Mouse (Mus musculus) bone marrow macrophage, adult 2 months (primary cell): Measurements from ENCODE around the gene Vapa. TPM values are rescaled to one million over a fixed set of nuclear protein-coding genes. Genes with fewer than 3 reads are reported as not detected.
"Not testable (repeated sequence)": the region's sequence is repeated elsewhere in the genome, so short reads cannot be mapped to it uniquely, and the experiment has no call there.

Source experiments
- H3K27ac ChIP-seq: 2 replicates; pipeline ENCODE4 v1.5.1; 2012; ENCODE audit warnings: low read depth, low read length; ENCODE audit not compliant: insufficient read depth
- H3K4me1 ChIP-seq: 2 replicates; pipeline ENCODE4 v1.6.1; 2012; ENCODE audit warnings: low read length; ENCODE audit not compliant: control insufficient read depth, insufficient read depth
- H3K4me3 ChIP-seq: 2 replicates; pipeline ENCODE4 v1.5.1; 2012; ENCODE audit warnings: mild to moderate bottlenecking, low read length, moderate library complexity; ENCODE audit not compliant: insufficient read depth
- CTCF ChIP-seq: IDR thresholded peaks from 2 replicates; pipeline ENCODE4 v1.5.1; 2012; ENCODE audit warnings: low read depth, mild to moderate bottlenecking, low read length, moderate library complexity
- POLR2A ChIP-seq: IDR thresholded peaks from 2 replicates; pipeline ENCODE4 v1.6.1; 2012; ENCODE audit warnings: mild to moderate bottlenecking, low read depth, low read length, borderline replicate concordance
- polyA plus RNA-seq: library from polyadenylated mRNA; stranded (reverse); fragments of >200 nt; gene quantifications from 2 replicates; pipeline ENCODE4 v1.2.4, GENCODE M21; 2012; ENCODE audit not compliant: missing spikeins, insufficient read depth, insufficient read length

Gene Vapa
- polyA plus RNA-seq, 1 experiment = 149 TPM

DNA sequence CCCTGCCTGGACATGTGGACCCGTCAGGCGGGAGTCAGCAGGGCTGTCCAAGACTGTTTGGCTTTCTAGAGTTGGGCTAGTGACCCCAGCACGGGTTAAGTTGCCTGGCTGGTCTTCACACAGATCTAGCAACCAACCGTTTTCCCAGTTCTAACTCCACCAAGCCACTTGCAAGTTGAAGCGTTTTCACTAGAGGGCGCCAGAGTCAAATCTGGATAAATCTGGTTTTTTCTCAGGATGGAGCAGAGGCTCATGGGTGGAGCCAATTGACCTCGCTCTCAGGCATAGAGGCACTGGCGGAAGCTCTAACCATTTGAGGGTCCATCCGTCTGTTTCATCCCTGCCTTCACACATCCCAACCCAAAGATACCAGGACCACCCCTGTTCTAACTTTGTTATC, 55.1 kb downstream of the Vapa start:
- no peak overlapping the region for H3K4me3 ChIP-seq
- H3K4me1 ChIP-seq = no peaks in the 10 kb centered on the region
- no peak overlapping the region for H3K27ac ChIP-seq
- peak; percentile 56 for TF ChIP-seq CTCF
- no peak for TF ChIP-seq POLR2A

DNA sequence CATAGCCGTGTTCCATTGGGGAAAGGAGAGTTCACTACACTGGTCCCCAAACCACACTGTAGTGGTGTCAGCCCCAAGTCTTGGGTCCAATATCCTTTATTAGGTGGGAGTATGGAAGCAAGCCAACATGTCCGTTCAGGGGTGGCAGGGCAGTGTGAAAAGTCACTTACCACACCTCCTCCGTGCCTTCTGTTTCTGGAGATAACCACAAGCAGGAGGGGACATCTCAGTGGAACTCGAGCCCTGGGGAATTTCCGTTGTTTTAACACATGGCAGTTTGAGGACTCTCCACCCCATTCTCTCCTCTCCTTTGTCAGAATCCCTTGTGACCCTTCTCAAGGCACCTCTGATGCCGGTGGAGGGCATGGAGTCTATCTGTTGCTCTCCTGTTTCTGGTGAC, 56.1 kb downstream of the Vapa start:
- Histone ChIP-seq H3K27ac (no peak overlapping the region), H3K4me1 (no peaks in the 10 kb centered on the region), H3K4me3 (no peak overlapping the region)
- TF ChIP-seq POLR2A = no peak
- TF ChIP-seq CTCF = no peak

DNA sequence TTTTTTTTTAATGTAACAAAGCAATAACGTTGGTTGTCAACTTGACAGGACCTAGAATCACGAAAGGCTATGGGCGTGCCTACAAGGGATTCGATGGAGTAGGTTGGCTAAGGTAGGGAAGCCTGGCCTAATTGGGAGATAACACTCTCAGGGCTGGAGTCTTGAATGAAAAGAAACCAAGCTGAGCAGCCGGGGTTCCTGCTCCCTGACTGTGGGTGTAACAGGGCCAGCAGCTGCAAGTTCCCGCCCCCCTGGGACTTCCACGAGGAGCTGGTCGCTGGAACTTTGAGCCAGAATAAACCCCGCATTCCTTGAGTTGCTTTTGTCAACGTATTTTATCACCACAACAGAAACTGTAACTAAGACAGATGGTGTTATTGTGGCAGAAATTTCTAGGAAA, 56.6 kb downstream of the Vapa start:
- Histone ChIP-seq H3K27ac (no peak overlapping the region), H3K4me1 (no peaks in the 10 kb centered on the region), H3K4me3 (no peak overlapping the region)
- no peak for TF ChIP-seq CTCF
- TF ChIP-seq POLR2A = no peak

DNA sequence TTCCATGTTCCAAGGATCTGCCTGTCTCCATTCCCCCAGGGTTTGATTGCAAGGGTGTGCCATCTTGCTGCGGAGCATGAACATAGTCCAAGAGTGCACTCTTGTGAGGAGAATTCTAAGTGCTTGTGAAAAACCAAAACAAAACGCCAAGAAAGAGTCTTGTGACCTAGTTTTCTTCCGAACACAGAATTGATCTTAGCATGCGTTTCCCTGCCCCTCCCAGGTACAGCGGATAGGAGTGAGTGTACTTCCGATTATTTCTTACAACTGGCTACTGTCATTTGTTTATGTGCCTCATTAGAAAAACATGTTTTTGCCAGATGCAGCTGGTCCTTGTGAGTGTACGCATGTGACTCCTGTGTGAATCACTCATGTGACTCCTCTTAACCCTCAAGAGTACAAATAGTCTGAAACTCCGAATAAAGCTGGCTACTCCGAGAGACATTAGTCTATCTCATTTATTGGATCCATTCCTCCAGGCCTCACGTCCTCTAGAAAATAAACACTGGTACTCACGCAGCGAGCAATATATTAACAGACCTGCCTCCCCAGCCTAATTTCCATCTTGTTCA, 60.8 kb downstream of the Vapa start:
- no peak overlapping the region for H3K27ac ChIP-seq
- TF ChIP-seq POLR2A = no peak
- TF ChIP-seq CTCF = no peak
- no peaks in the 10 kb centered on the region for H3K4me1 ChIP-seq
- H3K4me3 ChIP-seq = no peak overlapping the region

DNA sequence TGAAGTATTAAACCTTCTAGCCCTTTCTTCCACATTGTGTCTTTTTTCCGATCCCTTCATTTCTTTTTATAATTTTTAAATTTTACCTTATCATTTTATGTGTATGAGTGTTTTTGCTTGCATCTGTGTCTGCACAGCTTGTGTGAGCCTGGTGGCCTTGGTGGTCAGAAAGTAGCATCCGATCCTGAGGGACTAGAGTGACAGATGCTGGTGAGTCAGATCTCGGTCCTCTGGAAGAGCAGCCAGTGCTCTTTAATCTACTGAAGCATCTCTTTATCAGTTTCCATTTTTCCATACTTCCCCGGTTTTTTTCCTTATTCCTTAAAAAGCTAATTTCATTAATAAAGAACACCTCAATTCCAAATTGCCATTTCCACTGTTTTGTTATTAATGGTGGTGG, 63.0 kb downstream of the Vapa start:
- no peak for TF ChIP-seq CTCF
- TF ChIP-seq POLR2A = no peak
- H3K4me3 ChIP-seq = no peak overlapping the region
- no peak overlapping the region for H3K27ac ChIP-seq
- H3K4me1 ChIP-seq = no peaks in the 10 kb centered on the region

DNA sequence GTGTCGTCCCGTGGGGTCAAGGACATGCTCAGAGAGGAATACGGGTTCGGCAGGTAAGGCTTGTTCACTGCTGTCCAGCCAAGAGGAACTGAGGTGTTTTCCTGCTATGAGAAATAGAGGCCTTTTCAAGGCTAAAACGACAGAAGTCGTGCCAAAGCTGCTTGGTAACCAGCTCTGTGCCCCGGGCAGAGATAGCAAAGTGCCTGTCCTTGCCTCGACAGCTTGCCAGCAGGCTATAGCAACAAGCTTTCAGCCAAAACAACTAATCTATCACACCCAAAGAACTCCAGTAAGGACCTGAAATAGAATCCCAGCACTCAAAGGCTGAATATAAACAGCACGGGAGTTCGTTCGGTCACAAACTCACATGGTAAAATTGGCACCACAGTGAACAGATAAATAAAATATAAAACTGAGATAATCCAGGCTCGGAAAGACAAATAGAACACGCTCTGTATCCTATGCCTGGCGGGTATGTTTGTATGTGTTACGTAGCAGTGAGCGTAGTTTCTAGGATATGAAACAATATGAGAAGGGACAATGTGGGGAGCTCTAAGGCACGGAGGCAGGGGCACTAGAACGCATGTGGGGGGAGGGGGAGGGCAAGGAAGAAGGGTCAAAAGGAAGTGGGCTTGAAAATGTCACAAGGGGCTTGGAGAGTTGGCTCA, 64.5 kb downstream of the Vapa start:
- TF ChIP-seq CTCF (no peak), POLR2A (no peak)
- H3K27ac ChIP-seq = no peak overlapping the region
- H3K4me3 ChIP-seq = no peak overlapping the region
- no peaks in the 10 kb centered on the region for H3K4me1 ChIP-seq

DNA sequence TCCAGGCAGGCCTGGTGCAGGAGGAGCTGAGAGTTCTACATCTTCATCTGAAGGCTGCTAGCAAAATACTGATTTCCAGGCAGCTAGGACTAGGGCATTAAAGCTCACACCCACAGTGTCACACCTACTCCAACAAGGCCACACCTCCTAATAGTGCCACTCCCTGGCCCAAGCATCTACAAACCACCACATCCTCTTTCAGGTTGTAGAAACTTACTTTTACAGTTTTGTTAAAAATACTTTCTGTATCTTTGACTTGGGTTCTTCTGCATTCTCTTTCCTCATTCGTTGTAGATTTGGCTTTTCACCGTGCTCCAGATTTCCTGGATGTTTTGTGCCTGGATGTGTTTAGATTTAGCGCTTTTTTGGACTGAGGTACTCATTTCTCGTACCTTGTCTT, 67.1 kb downstream of the Vapa start:
- H3K27ac ChIP-seq = not testable (repeated sequence)

DNA sequence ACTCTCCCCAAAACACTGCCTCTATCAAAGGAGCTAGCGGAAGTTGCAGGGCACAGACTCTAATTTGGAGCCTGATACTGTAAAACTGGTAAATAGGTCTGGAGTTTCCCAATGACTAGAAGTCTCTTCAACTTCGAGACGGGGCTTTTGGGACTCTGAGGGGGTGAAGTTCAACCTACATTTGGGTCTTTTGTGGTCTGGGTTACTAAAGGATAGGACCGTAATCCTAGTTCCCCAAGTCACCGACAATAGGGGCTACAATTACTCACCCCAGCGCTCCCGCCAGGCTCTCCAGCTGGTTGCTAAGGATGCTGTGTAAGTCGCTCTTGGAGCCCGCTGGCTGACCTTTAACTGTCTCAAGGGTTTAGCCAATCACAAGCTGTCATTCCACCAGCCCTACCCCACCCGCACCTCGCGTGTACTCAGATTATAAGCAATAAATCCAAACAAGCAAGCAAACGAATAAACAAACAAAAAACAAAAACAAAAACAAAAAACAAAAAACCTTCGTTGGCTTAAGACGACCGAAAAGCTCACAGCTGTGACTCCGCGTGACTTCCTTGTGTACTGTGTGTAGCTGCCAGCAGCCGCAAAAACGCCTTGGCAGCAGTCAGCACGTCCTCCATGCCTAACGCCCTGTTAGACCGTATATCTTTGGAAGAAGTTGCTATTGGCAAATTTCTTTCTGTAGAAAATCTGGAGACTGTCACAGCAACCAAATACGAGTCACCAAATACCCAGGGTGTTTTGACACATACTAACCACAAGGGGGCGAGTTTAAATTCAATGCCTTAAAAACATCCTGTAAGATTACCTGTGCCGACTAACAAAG, 72.7 kb downstream of the Vapa start, which contains the start of gene Tmem232:
Gene Tmem232 (minus strand): TSS at position 342 of the 832 bp plus-strand sequence.
- TF ChIP-seq POLR2A (no peak), CTCF (no peak)
- H3K27ac ChIP-seq = no peak within 1 kb of the TSS
- H3K4me1 ChIP-seq = peaks cover 4% of the 10 kb centered on the region; the same call in 1 of the 2 replicates
- peak within 1 kb of the TSS; percentile 40 for H3K4me3 ChIP-seq

More for the DNA sequence above, 67.1 kb downstream of the Vapa start:
- H3K4me1 ChIP-seq, H3K4me3 ChIP-seq: not testable (repeated sequence)

DNA sequence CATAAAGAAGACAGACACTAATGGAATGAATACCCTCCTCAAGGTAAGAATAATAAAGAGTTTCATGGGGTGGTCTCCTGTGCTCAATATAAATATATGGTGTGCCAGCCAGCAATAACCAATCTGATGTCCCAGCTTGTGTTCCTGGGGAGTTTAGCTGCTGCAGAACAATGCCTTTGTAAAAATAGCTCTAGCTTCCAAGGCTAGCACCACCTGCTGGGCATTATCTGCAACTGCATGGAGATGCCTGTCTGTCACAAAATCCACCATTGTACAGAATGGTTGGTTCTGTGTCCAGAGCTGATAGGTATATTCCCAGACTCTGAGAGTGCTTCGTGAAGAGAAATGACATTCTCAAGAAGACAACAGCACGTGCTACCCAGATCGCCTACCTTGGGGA, 77.2 kb downstream of the Vapa start:
- Histone ChIP-seq H3K4me1 (peaks cover 4% of the 10 kb centered on the region; the same call in 1 of the 2 replicates), H3K4me3 (no peak overlapping the region), H3K27ac (no peak overlapping the region)
- peak; percentile 33; the same call in 1 of the 2 replicates for TF ChIP-seq CTCF
- TF ChIP-seq POLR2A = no peak

DNA sequence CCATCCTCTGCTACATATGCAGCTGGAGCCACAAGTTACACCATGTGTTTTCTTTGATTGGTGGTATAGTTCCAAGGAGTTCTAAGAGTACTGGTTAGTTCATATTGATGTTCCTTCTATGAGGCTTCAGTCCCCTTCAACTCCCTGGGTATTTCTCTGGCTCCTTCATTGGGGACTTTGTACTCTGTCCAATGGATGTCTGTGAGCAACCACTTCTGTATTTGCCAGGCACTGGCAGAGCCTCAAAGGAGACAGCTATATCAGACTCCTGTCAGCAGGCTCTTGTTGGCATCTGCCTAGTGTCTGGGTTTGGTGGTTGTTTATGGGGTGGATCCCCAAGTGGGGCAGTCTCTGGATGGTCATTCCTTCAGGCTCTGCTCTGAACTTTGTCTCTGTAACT, 81.0 kb downstream of the Vapa start:
- not testable (repeated sequence) for H3K4me3 ChIP-seq, H3K27ac ChIP-seq, H3K4me1 ChIP-seq

Other genes with a start within 250 kb of the Vapa start
- not detected in 2 replicates for gene Tmem232, start 72.8 kb downstream of the Vapa start, polyA plus RNA-seq
- gene Txndc2, start 28.6 kb upstream of the Vapa start, polyA plus RNA-seq = not detected in 2 replicates
- 122 and 128 TPM in 2 replicates for gene Rab31, start 159.2 kb upstream of the Vapa start, polyA plus RNA-seq
- 58.9 and 64.0 TPM in 2 replicates for gene Ppp4r1, start 169.0 kb upstream of the Vapa start, polyA plus RNA-seq